Mouse (Mus musculus): ENCODE measurements around the gene Ttc41.

GRCm38 (mm10) chr10:86810000-86810399, 104.4 kb downstream of the Ttc41 start:
- TF ChIP-seq CTCF (IDR thresholded peaks at IDR 0.05; ENCODE audit: extremely low read depth, insufficient read length, insufficient replicate concordance, low read depth, low read length), result no peak
- no peak for TF ChIP-seq POLR2A (IDR thresholded peaks at IDR 0.05; ENCODE audit: low read depth, low read length)

All from small intestine, adult 2 months (tissue).